Mouse (Mus musculus): Measurements from ENCODE around the gene Arid4a.
"Not testable (repeated sequence)": the region's sequence is repeated elsewhere in the genome, so short reads cannot be mapped to it uniquely, and the experiment has no call there.

Arid4a gene

DNA sequence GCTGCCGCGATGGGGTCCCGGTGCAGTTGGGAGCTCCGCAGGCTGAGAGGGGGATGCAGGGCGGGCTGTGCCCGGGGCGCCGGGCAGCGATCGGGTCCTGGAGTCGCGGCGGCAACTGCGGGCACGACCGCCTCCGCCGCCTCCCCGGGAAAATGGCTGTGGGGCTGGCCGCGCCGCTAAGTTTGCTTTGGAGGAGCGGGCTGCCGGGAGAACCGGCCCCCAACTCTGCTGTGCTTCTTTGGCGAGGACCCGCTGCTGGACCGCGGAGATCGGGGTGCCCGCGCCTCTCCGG, 367 bp downstream of the Arid4a start:
- ATAC-seq (ENCODE audit: low TSS enrichment) = no peak

DNA sequence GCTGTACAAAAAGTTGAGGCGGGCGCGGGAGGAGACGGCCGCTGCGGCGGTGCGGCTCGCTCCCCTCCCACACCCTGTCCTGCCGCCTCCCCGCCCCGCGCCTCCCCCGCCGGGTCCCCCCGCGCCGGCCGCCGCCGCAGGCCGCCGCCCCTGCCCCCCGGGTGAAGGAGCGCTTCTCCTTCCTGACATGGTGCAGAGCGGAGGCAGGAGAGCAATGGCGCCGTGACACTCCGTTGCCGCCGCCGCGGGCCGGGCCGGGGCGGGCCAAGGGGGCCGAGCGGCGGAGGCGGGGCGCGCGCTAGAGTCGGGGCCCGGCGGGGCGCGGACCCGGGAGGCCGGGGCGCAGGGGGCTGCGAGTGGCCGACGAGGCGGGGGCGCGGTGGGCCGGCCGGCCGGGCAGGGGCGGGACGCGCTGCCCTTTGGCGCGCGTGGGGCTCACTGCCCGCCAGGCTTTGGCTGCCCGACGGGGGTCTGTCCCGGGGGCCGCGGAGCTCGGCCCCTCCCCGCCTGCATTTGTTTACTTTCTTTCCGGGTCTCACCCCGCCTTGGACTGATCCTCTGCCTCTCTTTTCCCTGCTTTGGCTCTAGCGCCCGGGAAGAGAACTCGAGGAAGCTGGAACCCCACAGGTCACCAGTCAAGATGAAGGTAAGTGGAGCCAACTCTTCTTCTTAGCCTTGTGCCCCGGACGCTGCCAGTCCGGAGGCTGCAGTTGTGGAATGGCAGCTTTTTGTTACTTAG, 882 bp downstream of the Arid4a start:
- ATAC-seq (ENCODE audit: low TSS enrichment) = no peak

DNA sequence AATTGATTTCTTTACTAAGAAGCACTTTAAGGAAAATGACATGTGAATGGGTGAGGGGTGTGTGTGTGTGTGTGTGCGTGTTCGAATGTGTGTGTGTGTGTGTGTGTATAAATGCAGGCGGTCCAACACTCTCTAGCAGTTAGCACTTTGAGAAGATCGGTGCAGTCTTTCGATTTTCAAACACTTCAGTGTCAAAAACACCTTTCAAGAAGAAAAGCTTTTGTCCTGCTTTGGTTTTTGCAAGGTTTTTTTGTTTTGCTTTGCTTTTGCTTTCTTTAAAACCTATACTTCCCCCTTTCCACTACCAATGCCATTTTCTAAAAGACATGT, 1.4 kb downstream of the Arid4a start:
- ATAC-seq (ENCODE audit: low TSS enrichment) = no peak

DNA sequence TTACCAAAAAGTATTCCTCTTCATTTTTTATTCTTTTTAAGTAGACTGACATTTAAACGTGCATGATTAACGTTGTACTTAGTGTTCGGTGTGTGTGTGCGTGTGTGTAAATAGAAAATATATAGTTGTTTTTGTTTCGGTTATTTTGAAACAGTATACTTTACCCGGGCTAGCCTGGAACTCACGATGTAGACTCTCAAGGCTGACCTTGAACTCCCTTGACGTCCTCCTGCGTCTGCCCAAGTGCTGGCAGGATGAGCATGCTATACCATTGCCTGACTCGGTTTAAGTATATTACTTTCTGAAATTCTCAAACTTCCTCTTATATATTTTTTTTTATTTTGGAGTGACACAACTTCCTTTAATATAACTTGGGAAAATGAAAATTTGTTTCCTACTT, 2.0 kb downstream of the Arid4a start:
- no peak for ATAC-seq (ENCODE audit: low TSS enrichment)

DNA sequence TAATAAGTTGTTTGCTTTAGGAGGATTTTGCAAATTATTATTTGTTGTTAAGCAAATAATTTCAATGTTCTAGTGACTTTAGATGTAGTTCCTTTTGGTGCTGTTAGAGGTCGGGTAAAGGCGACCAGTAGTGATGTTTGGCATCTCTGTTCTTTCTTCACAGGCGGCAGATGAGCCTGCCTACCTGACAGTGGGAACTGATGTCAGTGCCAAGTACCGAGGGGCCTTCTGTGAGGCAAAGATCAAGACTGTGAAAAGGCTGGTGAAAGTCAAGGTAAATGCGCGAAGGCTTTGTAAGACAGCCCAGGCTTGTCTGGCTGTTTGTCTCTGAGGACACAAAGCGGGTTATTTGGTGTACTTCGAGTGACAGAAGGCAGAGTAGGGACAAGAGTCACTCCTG, 3.4 kb downstream of the Arid4a start:
- no peak for ATAC-seq (ENCODE audit: low TSS enrichment)

DNA sequence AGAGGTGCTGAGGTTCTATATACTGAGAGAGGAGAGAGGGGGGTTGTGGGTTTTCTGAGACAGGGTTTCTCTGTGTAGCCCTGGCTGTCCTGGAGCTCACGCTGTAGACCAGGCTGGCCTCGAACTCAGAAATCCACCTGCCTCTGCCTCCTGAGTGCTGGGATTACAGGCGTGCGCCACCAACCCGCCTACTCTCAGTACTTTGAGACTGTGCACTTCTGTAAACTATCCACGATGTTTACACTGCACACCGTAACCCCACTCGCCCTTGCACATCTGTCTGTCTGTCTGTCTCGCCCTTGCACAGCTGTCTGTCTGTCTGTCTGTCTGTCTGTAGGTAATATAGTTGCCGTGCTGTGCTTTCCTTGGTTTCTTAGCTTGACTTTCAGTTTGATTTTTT, 8.6 kb downstream of the Arid4a start:
- no peak for ATAC-seq (ENCODE audit: low TSS enrichment)

DNA sequence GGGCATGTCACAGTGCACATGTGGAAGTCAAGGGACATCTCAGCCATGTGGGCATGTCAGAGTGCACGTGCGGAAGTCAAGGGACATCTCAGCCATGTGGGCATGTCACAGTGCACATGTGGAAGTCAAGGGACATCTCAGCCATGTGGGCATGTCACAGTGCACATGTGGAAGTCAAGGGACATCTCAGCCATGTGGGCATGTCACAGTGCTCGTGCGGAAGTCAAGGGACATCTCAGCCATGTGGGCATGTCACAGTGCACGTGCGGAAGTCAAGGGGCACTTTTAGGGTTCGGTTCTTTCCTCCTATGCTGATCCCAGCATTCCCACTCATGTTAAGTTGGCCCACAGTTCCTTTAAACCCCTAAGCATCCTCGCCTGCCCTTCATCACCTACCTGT, 12.5 kb downstream of the Arid4a start:
- not testable (repeated sequence) for ATAC-seq (ENCODE audit: low TSS enrichment)

DNA sequence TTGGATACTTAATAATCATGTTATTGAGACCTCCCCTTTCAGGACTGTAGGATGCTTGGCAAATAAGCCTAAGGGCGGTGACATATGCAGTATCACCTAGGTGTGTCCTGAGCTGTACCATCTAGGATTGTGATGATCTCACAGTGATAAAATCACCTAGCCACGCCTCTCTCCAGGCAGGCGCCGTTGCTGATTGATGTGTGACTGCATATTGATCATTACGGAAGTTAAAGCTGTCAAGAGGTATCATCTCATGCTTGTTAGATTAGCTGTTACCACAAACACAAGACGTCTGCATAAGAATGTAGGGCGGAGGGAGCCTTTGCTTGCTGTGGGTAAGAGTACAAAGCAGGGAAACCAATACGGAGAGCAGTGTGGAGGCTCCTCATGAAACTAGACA, 14.5 kb downstream of the Arid4a start:
- ATAC-seq (ENCODE audit: low TSS enrichment) = no peak

DNA sequence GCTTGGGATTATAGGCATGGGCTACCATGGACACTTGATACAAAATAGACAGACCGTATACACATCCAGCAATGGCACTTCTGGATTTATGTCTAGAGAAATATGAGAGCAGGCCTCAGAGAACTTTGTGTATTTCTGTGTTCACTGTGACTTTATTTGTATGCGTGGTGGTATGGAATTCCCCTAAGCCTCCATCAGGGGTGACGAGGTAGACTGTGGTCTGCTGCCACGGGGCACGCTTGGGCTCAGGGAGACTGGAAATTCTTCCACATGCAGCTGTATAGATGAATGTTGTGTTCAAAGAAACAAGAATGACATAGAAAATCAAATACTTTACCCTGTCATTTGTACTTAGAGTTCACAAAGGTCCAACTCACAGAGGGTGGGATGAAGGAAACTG, 14.9 kb downstream of the Arid4a start:
- no peak for ATAC-seq (ENCODE audit: low TSS enrichment)

DNA sequence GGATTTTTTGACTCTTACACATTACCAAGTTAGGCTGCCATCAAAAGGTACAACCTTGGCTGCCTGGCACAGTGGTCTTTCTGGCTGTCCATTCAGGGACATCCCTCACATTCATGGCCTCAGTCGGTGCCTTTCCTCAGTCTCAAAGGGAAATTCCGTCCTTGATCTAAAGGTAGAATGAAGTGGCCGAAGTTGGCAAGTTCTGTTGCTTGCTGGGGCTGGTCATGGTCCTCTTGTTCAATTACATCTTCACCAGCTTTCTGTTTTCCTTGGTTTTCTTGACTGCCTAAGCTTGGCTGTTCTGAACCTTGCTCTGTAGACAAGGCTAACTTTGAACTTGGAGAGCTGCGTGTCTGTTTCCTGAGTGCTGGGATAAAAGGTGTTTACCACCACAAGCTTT, 20.0 kb downstream of the Arid4a start:
- ATAC-seq (ENCODE audit: low TSS enrichment) = no peak

DNA sequence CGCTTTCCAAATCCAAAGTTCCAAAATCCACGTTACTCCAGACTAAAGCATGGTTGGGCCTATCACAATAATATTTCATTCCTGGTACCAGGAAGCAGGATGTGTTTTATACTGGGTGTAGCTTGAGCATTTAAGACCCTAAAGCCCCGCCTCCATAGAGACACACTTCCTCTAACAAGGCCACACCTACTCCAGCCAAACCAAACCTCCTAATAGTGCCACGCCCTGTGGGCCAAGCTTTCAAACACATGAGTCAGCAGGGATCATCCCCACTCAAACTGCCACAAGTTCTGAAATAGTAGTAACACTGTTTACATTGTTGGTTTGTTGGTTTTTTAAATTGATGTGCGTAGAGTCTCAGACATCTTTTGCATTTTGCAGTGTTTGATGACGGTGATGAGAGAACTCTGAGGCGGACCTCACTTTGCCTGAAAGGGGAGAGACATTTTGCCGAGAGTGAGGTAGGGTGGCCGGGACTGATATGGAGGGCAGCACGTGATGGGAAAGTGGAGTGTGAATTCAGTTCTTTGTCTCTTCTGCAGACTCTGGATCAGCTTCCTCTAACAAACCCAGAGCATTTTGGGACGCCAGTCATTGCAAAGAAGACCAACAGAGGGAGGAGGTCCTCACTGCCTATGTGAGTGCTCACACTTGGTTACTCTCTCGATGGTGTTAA, 21.1 kb downstream of the Arid4a start:
- ATAC-seq (ENCODE audit: low TSS enrichment) = no peak

DNA sequence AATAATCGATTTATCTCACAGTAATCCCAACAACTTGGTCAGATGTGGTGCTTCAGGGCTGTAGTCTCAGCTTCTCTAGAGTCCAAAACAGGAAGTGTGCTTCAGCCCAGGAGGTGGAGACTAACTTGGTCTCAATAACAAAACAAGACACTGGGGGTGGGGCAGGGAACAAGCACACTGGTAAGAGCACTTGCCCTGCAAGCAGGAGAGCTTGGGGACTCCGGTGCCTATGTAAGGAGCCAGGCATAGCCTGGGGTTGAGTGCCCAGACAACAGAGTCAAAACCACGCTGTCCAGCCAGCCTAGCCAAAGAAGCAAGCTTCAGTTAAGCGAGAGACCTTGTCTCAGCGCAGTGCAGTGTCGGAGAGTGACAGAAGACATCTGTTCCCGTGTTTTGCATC, 24.7 kb downstream of the Arid4a start:
- no peak for ATAC-seq (ENCODE audit: low TSS enrichment)

DNA sequence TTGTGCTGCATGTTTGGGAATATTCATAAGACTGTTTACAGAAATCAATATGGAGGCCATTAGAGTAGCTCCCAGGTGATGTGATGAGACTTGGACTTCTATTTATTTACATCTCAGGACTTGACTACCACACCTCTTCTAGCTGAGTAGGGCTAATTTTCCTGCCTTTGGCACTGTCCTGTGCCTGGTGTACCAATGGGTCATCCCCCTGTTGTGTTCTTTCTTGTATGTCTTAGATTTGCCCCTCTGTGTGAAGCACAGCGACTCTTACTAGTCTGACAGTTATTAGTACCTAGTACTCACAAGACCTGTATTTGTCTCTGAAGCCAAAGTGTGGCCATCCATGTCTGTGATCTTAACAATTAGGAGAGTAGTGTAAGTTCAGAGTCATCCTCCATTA, 26.7 kb downstream of the Arid4a start:
- ATAC-seq (ENCODE audit: low TSS enrichment) = no peak

DNA sequence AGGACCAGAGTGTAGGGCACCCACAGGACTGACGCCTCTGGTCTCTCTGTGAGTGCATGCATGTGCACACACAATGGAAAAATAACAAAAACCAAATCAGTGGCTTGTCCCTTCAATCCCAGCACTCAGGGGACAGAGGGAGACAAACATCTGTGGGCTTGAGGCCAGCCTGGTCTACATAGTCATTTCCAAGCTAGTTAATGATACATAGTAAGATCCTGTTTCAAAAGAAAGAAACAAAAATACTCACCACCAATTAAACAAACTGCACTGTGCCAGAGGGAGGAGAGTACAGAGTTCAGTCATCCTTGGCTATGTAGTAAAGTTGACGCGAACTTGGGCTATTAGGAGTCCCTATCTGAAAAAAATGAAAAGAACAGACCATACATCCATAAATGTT, 27.8 kb downstream of the Arid4a start:
- ATAC-seq (ENCODE audit: low TSS enrichment) = no peak

DNA sequence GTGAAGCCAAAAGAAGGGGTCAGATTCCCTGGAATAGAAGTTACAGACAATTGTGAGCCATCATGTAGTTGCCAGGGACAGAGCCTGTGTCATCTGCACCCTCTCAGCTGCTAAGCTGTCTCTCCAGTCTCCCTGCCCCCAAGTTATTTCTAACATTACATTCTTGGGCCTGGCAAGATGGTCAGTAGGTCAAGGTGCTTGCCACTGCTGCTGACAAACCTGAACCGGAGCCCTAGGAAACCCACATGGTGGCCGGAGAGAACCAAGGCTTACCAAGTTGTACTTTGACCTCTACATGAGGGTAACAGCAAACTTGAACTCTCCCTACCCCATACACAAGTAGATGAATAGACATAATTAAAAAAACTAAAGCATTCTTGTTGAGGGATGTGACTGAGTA, 28.7 kb downstream of the Arid4a start:
- no peak for ATAC-seq (ENCODE audit: low TSS enrichment)

DNA sequence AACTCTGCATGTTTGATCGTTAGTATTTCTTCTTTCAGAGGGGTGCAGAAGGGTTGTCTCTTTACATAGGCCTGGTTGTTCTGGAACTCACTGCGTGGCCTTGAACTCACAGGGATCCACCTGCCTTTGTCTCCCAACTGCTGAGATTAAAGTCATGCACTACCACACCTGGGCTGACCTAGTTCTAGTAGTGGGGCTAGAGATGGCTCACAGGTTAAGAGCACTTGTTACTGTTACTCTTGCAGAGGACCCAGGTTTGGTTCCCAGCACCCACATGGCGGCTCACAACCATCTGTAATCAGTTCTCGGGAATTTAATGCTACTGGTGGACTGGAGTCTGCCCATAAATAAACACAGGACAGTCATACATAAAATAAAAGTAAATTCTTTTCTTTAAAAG, 30.7 kb downstream of the Arid4a start:
- no peak for ATAC-seq (ENCODE audit: low TSS enrichment)

DNA sequence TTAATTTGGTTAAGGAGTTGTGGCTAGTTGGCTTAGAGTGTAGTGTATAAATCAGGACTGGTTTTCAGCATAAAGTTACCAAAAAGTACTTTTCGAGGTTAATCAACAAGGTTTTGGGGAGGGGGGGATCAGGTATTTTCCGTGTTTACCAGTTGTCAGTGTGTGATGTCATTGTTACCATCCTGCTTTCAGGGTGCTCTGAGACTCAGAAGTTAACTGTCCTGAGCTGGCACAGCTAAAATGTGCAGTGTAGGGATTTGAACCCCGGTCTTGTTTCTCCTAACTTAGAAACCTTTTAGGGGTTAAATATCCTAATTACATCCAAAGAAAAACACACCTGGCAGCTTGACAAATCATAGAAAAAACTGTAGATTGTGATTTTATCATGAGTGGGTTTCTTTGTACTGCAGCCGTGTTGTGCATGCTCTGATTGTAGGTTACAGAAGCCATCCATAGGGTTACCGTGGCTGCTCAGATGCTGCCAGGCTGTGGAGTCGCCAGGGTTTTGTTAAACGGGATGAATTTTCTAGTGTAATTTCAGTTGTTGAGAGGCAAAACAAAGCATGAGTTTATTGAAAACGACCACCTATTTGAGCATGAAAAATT, 31.8 kb downstream of the Arid4a start:
- ATAC-seq (ENCODE audit: low TSS enrichment) = 0 out of 2 replicates have a peak, but pooled peaks have one; percentile 11

DNA sequence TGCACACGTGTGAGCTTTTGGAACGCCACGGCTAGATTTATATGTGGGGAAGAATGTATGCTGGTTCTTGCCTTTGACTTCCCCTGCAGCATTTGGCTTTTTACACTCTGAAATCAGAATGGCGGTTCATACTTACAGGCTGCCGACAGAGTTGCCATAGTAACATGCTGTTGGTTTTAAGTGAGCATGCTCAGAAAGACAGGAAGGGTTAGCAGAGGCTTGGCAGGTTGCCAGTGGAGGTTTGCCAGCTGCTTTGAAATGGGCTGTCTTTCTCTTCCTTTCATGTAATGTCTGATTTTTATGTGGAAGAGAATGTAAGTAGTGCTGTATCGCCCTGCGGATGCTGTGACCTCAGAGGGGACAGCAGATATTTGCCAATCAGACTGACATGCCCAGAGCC, 32.3 kb downstream of the Arid4a start:
- peak; percentile 83 for ATAC-seq (ENCODE audit: low TSS enrichment)

DNA sequence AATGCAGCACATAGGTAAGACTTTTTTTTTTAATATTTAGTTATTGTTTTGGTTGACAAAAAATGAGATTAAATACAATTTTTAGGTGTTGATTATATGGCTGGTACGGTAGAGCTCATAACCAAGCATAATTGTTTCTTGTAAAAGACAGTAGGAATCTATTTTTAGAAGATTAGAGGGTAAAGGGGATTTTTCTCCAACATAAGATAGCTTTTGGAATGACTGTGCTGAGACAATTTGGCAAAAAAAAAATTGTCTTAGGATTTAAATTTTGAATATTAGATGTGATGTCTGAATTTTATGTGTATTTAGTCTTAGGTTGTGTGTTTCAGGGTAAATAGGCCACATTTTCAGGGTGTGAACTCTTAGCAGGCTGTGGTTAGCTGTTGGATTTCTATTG, 32.8 kb downstream of the Arid4a start:
- no peak for ATAC-seq (ENCODE audit: low TSS enrichment)

DNA sequence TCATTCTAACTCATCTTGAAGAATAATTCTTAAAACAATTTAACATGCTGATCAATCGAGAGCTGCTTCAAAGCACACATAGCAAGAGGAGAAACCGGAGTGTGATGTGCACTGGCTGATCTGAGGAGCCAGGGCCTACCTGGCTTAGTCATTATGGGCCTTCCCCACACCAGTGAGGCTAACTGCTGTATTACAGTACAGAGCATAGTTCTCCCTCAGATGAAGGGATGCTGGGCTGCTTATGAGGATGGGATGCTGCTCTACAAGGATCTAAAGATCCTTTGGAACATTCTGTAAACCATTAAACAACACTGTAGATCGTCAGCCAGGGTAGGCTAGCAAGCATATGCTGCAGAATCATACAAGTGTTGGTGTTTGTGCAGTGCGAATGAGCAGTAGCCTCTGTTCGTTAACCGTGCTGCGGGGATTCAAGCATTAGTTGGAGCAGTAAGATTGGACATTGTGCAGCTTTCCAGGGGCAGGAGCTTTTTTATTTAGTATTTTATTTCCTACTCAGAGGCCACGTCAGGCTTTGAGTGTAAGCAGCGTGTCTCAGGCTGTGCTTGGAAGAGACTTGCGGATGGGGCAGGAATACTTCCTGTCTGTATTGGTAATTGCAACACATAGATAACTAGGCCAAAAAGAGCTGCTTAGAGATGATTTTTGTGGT, 33.9 kb downstream of the Arid4a start:
- peak; percentile 76 for ATAC-seq (ENCODE audit: low TSS enrichment)

DNA sequence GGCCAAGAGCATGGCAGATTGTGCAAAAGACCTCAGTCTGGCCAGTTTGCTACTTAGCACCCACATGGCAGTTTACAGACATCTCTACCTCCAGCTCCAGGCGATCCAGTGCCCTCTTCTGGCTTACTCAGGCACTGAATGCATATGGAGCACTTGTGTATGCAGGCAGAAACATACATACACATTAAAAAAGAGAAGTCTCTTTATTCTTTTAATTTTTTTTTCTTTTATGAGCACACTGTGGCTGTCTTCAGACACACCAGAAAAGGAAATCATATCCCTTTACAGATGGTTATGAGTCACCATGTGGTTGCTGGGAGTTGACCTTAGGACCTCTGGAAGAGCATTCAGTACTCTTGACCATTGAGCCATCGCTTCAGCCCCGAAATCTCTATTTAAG, 35.3 kb downstream of the Arid4a start:
- ATAC-seq (ENCODE audit: low TSS enrichment) = no peak

DNA sequence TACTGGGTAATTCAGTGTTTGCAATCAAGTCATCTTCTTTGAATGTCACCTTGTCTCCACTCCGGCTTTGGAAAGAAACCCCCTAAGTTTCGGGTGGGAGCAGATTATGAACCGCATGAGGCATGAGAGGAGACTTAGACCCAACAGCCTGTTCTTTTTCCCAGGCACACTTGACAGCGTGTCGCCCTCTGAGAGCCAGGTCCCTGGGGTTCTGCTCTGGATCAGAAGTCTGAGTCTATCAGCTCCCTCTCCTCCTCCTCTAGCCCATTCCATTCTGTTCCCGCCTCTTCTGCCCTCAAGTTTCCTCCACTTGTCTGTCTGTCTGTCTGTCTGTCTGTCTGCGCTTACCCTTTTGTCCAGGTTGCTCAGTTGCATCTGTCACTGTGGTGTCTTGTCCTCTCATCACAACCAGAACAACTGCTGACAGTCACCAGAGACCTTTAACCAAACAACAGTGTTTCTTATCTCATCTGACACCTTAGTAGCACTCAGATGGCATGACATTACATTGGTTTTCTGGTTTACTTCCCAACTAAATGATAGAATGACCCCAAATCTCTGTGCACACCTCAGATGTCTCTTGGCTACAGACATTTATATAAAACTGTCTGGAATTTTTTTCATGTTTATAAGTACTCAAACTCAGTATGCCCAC, 36.7 kb downstream of the Arid4a start:
- ATAC-seq (ENCODE audit: low TSS enrichment) = no peak

DNA sequence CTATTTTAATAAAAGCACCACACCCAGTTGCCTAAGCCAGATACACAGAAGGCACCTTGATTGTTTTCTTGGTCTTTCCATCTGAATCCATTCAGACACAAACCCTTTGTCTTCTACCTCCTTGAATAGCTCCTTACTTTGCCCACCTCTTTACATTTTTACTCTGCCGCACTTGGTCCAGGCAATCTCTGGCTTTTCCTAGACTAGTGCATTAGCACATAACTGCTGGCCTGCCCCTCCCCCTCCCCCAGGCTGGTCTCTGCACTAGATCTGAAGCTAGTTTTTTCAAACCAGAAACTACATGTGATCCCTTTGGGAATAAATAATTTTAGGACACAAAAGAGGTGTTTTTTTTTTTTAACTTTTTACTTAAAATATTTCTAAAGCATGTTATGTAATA, 37.2 kb downstream of the Arid4a start:
- no peak for ATAC-seq (ENCODE audit: low TSS enrichment)

All from frontal cortex, adult (tissue).